Mouse (Mus musculus) telencephalon, adult 2 months (tissue): ENCODE data around the gene Sema3f.

Source experiments
- DNase-seq: peaks from one replicate; pipeline ENCODE4 v3.0.0-alpha.2; 2011; ENCODE audit warnings: low read depth, low spot score

The Sema3f gene

DNA sequence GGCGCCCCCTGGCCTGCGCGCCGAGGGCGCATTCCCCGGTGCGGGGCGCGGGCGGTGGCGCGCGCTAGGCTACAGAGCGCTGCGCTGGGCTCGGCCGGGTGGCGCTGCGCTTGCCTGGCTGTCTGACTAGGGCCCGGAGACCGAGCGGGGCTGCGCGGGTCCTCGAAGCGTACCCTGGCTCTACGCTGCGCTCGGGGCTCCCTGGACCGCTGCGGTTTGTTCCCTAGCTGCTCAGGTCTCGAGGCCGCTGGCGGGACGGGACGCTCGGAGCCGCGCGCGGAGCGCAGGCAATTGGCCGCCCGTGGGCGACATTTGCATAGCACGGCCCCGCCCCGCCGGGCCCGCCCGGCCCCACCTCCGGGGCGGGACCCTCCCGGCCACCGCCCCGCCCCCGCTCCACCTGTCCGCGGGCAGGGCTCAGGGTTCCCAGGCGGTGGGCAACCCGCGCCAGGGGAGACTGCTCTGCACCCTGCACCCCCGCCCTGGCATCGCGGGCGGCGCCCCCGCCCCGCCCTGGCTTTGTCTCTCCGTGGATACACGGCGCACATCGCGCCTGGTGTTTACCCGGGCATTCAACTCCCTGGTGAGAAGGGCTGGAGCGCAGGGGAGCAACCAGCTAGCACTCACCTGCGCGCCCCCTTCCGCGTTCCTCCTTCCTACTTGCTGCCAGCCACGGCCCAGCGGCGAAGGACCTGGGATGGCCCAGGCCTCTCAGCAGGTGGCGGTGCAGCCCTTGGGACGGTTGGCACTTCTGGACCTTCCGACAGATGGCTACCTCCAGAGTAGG is at the start of gene Sema3f:
Gene Sema3f, minus strand, starts transcription at position 779 of the 787 bp plus-strand sequence.
- no peak for DNase-seq

DNA sequence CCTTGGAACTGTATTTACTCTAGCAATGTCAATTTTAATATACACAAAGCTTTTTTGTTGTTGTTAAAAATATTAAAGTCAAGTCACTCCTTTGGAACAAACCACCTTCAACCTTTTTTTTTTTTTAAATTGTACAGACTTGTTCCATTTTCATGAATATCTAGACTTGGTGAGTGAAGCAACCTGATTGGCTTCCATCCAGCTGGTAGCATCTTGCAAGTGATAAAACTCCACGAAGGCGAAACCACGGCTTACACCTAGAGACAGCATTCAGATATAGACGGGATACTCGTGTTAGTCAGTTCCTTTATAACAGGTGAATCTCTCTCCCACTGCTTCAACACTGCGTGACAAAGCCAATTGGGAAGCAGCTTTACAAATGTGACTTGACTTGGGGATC is 49.3 kb upstream of the Sema3f start:
- no peak for DNase-seq

DNA sequence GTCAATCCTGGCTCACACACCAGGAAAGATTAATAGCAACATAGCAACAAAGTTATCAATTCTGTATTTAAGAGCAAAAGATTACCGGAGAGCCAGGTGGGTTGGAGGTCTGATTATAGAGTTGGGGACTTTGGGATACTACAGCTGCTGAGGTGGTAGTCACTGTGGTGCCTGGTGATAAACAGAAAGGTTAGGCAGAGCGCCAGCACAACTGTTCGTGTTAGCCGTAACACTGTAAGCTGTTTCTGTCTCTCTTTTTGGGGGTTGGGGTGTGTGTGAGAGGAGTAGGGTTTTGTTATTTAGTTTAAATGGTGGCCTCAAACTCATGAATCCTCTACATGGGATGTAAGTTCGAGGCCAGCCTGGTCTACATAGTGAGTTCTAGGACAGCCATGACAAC is 40.1 kb upstream of the Sema3f start:
- no peak for DNase-seq

DNA sequence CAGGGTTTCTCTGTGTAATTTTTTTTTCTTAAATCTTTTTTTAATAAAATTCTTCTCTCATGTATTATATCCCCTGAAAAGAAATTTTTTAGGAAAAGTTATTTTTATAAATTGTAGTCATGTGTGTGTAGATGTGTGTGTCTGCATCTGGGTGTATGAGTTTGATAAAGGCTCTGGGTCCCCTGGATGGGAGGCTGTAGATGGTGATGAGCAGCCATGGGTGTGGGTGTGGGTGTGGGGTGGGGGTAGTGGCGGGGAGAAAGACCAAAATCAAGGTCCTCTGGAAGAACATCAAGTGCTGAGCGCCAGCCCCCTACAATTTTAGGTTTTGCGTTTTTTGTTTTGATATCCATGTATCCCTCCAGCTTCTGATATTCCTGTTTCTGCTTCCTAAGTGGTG is 37.8 kb upstream of the Sema3f start:
- DNase-seq, result no peak

DNA sequence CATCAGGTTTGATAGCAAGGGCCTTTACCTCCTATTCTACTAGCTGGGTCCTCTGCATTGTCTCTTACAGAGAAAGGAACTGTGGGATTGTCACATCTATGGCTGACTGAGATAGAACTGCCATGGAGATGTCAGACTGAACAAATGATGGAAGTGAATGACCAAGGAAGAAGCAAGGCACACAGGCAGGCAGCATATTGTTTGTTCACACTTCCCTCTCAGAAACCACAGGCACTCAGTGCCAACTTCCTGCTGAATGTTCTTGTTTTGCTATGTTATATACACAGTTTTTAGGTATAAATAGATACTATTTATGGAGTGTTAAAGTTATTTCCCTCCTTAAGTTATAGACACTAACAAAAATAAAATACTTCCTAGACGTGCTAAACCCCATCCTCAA is 37.0 kb upstream of the Sema3f start:
- no peak for DNase-seq

DNA sequence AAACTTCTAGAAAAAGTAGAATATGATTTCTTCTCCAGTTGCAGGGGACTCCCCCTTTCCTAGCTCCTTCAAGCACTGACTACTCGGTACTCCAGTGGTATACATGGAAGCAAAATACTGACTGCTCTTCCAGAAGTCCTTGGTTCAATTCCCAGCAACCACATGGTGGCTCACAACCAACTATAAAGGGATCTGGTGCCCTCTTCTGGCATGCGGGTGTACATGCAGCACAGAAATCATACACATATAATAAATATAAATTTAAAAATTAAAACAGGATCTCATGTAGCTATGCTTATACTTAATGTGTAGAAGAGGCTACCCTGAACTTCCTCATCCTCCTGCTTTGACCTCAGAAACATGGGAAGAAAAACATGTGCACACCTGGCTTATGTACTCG is 36.4 kb upstream of the Sema3f start:
- no peak for DNase-seq

DNA sequence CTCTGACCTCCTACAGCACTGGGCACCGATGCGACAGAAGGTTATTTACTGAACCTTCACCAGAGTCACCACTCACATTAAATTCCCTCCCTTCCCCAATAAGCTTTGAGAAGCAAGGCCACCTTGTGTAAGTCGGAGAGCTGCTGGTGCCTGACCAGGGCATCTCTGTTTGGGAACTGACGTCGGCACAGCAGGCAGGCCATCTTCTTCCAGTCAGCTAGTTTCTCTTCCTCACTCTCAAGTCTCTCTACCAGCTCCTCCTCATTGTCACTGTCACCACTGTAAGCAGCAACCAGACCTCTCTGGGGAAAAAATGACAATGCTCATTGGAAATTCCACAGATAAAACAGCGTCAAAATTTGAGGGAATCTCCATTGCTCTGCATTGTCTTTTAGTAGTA is 33.8 kb upstream of the Sema3f start:
- no peak for DNase-seq

DNA sequence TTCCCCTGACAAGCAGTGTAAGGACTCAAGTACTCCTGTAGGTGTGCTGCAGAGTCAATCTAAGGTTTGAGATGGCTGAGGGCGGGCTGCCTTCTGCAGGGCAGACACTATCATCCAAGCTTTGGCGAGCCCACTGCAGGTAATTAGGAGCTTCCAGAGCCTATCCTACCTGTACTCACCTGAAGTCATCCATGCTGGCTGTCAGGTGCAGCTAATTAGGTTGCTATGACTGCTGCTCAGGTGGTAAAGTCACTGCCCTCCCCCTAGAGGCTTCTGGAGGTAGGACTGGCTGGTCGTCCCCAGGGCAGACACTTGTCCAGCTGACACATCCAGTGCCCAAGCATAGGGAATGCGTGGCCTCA is 28.5 kb upstream of the Sema3f start:
- DNase-seq, result no peak

DNA sequence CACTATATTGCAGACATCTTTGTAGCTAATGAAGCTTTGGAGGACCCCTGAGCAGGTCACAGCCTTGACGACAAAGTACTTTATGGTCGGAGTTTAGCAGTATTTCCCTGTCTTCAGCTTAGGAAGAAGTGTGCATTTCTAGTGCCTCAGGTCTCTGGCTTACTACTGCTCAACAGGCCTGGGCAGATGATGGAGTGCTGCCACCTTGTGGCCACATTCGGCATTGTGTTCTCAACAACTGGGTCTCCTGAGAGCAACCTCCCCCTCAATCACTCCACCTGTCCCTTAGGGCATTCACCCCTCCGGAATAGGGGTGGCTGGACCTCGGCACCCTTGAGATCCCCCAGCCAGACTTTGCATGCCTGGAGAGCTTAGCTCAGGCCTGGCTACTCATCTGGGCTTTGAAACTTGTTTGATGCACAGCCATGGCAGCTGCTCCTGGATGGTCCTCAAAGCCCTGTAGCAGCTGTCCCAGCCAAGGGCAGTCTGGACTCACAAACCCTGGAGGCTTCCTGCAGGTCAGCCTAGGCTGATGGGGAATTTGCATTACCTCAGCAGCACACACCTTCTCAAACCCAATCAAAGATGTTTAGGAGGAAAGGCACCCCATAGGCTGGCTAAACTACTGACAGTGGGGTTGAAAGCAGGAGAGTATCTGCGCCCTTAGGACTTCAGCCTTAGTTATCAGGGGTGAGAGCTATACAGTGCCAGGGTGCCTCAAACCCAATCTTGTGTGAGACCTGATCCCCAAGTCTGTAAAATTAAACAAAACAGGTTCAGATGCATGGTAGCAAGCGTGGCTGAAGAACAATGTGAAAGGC is 28.0 kb upstream of the Sema3f start:
- DNase-seq, result peak; percentile 64

DNA sequence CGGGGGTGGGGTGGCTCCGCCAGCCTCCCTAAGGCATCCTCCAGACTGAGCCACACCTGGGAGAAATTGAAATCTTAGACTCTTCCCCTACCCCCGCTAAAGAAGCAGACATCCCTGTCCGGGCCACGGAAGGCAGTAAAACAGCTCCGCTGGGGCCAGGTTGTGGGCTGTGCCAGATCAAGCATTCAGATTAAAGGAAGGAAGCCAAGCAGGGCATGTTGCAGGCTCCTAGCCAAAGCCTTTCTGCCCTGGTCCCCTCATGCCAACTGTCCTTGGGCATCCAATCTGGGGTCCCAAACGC is 25.9 kb upstream of the Sema3f start:
- DNase-seq, result no peak

DNA sequence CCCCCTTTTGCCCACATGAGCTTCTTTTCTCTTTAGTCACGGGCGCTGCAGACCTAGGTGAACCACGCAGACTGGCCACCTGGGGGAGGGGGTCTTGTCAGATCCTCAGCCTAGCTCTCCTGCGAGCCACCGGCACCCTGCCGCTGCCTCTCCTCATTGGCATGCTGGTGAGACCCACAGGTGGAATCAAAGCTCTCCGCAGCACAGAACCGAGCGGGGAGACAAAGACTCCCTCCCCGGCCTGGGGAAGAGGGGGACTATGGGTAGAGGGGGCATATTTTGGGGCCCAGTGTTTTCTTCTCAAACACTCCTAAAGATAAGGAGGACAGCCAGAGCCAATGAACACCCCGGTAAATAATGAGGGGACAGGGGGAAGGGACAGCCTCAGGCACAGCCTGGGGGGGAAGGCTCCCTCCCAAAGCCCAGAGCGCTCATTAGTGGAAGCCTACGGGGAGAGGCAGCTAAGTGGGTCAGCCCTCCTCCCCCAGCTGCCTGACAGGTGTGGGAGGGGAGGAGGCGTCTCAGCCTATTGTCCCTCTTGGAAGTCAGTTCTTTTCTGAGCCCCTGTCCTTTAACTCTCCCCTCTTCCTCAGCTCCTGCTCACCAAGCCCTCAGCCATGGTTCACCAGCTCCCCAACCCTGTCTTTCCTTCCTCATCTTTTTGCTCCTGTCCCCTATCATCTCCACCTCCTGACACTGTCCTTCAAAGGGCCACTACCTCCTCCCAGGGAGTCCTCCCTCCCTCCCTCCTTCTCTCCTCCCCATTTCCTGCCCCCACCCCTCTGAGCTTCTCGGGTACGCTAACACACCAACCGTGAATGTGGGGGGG is 25.3 kb upstream of the Sema3f start:
- no peak for DNase-seq

DNA sequence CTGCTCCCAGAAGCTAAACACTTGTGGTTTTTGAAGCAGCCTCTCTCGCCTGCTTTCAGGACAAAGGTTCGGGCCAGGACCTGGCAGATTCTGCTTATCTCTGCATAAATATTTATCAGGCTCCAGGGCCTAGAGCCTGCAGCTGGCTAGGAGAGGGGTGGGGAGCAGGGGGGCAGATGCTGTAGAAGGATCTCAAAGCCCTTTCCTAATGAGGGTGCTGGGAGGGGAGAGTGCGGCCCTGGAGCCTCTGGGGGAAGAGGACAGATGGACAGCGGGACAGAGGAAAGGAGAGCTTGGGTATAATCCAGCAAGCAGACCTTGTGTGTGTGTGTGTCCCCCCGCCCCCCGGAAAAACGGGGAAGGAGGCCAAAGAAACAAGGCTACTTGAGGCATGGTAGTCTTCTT is 24.3 kb upstream of the Sema3f start:
- no peak for DNase-seq

DNA sequence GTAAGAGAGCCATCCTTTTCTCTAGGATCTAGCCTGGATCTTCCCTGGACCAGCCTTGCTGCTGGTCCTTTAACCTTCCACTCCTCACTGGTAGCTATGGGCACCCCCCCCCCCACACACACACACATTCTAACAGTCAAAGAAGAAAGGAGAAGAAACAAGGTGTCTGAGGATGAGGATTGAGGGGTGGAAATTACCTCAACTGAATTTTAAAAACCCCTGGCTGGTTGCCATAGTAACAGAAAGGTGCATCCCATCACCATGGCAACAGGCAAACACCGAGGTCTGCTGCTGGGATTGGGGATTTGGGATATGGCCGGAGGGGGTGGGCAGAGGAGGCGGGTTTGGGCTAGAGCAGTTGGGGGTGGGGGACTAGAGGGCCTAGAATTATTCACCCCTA is 19.4 kb upstream of the Sema3f start:
- DNase-seq, result no peak

DNA sequence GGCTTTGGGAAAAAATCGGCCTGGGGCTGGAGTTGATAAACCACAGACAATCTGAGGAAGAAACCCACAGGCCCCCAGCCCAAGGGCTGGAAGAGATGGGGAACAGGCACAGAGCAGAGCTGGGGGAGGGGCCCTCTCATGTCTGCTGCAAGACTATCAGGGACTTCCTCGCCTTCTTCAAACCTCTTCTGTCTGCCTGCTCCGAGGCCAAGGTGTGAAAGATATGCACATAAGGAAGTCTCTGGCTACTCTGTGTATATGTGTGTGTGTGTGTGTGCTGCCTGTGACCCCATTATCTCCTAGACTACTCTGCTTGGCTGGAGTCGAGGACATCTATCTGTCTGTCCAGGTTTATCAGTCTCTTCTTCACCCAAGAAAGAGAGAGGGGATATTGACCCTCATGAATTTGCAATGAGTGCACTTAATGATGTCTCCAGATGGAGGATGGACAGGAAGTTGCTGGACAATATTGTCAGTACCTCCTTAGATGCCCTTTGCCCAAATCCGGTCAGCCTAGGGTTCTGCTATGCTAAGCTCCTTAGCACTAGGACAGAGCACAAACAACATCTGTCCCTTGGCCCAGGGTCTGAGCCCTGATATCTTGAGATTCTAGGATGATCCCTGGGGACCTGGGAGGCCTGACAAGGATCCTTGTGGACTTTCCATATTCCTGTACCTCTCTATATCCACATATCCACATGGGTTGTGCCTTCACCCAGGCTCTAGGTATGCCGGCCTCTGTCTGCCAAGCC is 18.8 kb upstream of the Sema3f start:
- DNase-seq, result no peak

DNA sequence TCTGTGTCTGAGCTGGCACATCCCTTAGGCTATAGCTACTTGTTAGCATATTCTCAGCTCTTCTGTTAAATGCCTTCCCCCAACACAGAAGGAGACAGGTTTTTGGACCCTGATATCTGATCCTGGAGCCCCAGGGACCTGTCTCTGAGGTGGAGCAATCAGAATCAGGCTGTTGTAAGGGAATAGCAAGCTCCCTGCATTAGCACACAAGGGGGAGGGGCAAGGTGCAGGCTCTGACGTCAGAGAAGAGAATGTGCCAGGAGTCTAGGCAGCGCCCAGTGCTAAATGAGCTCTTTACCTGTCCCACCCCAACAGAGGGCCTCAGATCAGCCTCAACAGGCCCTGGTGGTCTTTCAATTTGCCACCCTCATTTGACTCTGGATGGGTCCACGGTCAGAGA is 16.8 kb upstream of the Sema3f start:
- no peak for DNase-seq

DNA sequence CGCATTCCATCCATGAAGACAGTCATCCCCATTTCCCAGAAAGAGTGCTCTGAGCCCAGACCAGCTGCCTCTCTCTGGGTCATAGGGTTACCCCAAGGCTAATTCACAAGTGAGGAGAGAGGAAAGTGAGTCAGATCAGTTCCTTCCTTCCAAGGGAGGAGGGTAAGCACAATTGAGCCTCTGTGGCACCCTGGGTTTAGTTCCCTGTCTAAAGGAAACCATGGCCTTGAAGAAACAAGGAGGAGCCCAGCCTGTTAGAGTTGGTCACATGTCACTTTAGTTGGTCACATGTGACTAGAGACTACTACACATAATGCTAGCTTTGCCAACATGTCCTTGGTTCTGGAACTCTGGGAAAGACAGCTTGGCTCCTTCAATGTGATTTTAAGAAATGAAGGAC is 14.5 kb upstream of the Sema3f start:
- DNase-seq, result no peak

DNA sequence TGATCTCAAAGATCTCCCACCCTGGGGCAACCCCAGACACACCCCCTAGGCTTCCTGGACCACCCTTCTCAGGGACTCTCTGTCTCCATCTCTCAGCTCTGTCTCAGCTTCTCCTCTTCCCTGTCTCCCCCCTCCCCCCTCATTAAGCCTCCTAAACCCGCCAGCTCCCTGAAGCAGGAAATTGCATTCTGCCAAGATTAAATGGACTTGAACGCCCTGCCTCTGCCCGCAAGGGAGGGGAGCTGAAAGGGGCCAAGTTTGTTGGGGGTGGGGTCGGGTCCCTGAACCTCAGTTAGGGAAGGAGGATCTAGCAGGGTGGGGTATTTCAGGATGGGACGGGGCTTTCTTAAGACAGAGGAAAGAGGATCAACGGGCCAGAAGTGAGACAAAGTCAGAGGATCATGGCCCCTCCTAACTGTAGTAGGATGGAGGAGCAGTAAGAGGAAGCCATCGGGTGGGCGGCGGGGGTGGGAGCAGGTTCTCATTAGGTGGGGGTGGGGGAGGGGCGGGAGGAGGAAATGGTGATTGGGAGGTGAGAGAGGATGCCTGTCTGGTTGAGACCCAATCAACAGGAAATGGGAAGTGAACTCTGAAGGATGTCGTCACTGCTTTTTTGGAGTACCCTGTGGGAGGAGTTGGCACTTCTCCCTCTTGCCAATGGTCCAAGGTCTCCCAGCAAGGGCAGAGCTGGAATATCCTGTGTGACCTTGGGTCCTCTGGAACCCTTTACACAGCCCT is 13.7 kb upstream of the Sema3f start:
- DNase-seq, result no peak

DNA sequence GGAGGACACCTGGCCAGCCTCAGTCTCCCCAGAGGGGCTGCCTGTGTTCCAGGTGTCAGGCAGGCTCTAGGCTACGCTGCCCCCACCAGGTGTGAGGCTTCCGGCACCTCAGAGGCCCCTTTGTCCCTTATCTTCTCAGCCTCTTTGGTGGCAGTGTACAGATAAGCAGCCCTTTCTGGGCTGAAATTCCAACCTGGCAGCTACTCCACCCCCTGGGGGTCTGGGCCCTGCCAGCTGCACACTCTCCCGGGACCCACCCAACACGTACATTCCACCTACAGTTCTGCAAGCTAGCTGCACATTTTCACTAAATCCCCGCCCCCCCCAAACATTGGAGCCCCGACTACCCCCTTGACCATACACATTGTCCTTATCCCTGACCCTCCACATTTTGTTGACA is 13.0 kb upstream of the Sema3f start:
- no peak for DNase-seq

DNA sequence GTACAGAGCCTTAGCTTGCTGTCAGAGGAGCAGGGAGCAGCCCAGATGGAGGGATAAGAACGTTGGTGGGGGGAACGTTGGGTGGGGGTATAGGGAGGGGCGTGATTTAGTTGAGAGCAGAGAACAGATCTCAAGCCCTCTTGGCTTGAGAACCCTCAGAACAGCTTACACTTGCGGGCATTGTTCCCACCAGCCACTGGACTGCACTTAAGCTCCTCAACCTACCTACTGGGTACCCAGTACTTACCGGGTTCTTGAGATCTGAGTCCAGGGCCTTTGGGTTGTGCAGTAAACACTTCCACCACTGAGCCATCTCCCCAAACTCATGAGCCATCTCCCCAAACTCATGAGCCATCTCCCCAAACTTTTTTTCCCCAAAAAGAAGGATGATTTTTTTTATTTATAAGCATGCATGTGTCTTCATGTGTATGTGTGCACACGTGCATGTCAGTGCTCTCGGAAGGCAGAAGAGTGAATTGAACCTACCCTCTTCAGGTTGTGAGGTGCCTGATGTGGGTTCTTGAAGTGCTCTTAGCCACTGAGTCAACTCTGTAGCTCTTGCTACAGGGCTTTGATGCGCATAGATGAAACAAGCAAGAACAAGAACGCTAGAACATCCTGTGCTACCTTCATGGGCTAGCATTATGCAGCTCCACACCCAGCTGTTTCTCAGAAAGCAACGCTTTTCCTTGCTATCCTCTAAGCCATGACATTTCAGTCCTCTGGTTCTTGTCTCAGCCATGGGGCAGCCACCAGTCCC is 8.7 kb upstream of the Sema3f start:
- DNase-seq, result no peak

DNA sequence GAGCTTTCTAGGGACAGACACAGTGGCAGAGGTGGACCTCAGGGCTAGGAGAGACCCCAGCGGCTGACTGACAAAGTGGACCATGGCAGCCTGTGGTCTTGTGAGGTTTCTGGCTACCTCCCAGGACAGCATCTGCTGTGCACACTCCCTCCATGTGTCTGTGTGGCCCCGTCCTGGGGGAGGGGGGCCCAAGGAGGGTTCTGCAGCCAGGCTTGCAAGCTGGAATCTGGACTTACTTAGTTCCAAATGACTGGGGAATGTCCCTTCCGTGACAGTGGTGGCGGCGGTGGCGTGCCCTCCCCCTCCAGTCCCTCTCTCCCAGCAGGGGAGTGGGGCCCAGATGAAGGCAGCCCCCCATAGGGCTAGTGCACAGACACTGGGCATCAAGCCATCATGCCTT is 6.7 kb upstream of the Sema3f start:
- DNase-seq, result no peak
